Mouse (Mus musculus): ENCODE measurements at regions not wholly inside any gene's neighbourhood (a gene's known extent, or its start where the extent isn't known, plus 50 kb on each side); places are given as distances from the start of the nearest gene placed in this dataset.

GRCm38 (mm10) chr3:41368351-41369101, 187.0 kb upstream of the Jade1 start:
- Histone ChIP-seq H3K4me1 (no peaks in the 10 kb centered on the region), H3K9me3 (no peaks in the 10 kb centered on the region), H3K4me2 (no peak overlapping the region), H3K27ac (no peak overlapping the region), H3K27me3 (no peaks in the 10 kb centered on the region), H3K9ac (no peak overlapping the region), H3K4me3 (replicated peaks) (no peak overlapping the region), H3K36me3 (replicated peaks) (no peaks in the 10 kb centered on the region)
- no peak for ATAC-seq (ENCODE audit: low FRiP score)
- WGBS, result 77% methylated on average over 7 of the region's 7 CpGs

- Histone ChIP-seq H3K27ac (no peak overlapping the region), H3K4me2 (no peak overlapping the region), H3K4me1 (no peaks in the 10 kb centered on the region), H3K36me3 (replicated peaks) (no peaks in the 10 kb centered on the region), H3K9me3 (no peaks in the 10 kb centered on the region), H3K27me3 (no peaks in the 10 kb centered on the region), H3K4me3 (replicated peaks) (no peak overlapping the region), H3K9ac (no peak overlapping the region)
- WGBS, result 85% methylated on average over 4 of the region's 4 CpGs
- no peak for ATAC-seq (ENCODE audit: low FRiP score)
These were observed 188.8 kb upstream of the Jade1 start for GRCm38 (mm10) chr3:41366764-41367163.

GRCm38 (mm10) chr3:41366264-41366663, 189.3 kb upstream of the Jade1 start:
- Histone ChIP-seq H3K9ac (no peak overlapping the region), H3K4me1 (no peaks in the 10 kb centered on the region), H3K4me3 (replicated peaks) (no peak overlapping the region), H3K27me3 (no peaks in the 10 kb centered on the region), H3K27ac (no peak overlapping the region), H3K9me3 (no peaks in the 10 kb centered on the region), H3K36me3 (replicated peaks) (no peaks in the 10 kb centered on the region), H3K4me2 (no peak overlapping the region)
- no peak for ATAC-seq (ENCODE audit: low FRiP score)
- 48% methylated on average over 9 of the region's 9 CpGs for WGBS

GRCm38 (mm10) chr3:41365145-41365830, 190.2 kb upstream of the Jade1 start:
- ATAC-seq (ENCODE audit: low FRiP score), result no peak
- 76% methylated on average over 8 of the region's 8 CpGs for WGBS

GRCm38 (mm10) chr3:41363947-41364346, 191.6 kb upstream of the Jade1 start:
- H3K4me1 ChIP-seq, result no peaks in the 10 kb centered on the region
- no peak overlapping the region for H3K9ac ChIP-seq
- 81% methylated on average over 3 of the region's 3 CpGs for WGBS
- no peak overlapping the region for H3K4me3 ChIP-seq (replicated peaks)
- H3K27me3 ChIP-seq, result no peaks in the 10 kb centered on the region
- H3K36me3 ChIP-seq (replicated peaks), result no peaks in the 10 kb centered on the region
- no peak overlapping the region for H3K27ac ChIP-seq
- H3K4me2 ChIP-seq, result no peak overlapping the region
- ATAC-seq (ENCODE audit: low FRiP score), result no peak
- no peaks in the 10 kb centered on the region for H3K9me3 ChIP-seq

More at GRCm38 (mm10) chr3:41365145-41365830, 190.2 kb upstream of the Jade1 start:
- H3K27me3 ChIP-seq, result no peaks in the 10 kb centered on the region
- no peaks in the 10 kb centered on the region for H3K4me1 ChIP-seq
- no peaks in the 10 kb centered on the region for H3K9me3 ChIP-seq
- no peak overlapping the region for H3K4me3 ChIP-seq (replicated peaks)
- H3K9ac ChIP-seq, result no peak overlapping the region
- no peak overlapping the region for H3K4me2 ChIP-seq
- H3K27ac ChIP-seq, result no peak overlapping the region
- no peaks in the 10 kb centered on the region for H3K36me3 ChIP-seq (replicated peaks)

GRCm38 (mm10) chr3:41360231-41360630, 195.3 kb upstream of the Jade1 start:
- Histone ChIP-seq H3K27me3 (no peaks in the 10 kb centered on the region), H3K36me3 (replicated peaks) (no peaks in the 10 kb centered on the region), H3K4me1 (no peaks in the 10 kb centered on the region), H3K9ac (no peak overlapping the region), H3K4me3 (replicated peaks) (no peak overlapping the region), H3K4me2 (no peak overlapping the region), H3K27ac (no peak overlapping the region), H3K9me3 (no peaks in the 10 kb centered on the region)
- WGBS, result 77% methylated on average over 5 of the region's 5 CpGs
- no peak for ATAC-seq (ENCODE audit: low FRiP score)

GRCm38 (mm10) chr3:41359458-41359857, 196.1 kb upstream of the Jade1 start:
- ATAC-seq (ENCODE audit: low FRiP score), result no peak
- H3K36me3 ChIP-seq (replicated peaks), result no peaks in the 10 kb centered on the region
- no peak overlapping the region for H3K4me3 ChIP-seq (replicated peaks)
- no peak overlapping the region for H3K27ac ChIP-seq
- no peaks in the 10 kb centered on the region for H3K4me1 ChIP-seq
- 87% methylated on average over 4 of the region's 4 CpGs for WGBS
- H3K27me3 ChIP-seq, result no peaks in the 10 kb centered on the region
- no peak overlapping the region for H3K4me2 ChIP-seq
- no peaks in the 10 kb centered on the region for H3K9me3 ChIP-seq
- no peak overlapping the region for H3K9ac ChIP-seq

GRCm38 (mm10) chr3:41353021-41353420, 202.5 kb upstream of the Jade1 start:
- no peak overlapping the region for H3K4me3 ChIP-seq (replicated peaks)
- H3K36me3 ChIP-seq (replicated peaks), result no peaks in the 10 kb centered on the region
- H3K4me1 ChIP-seq, result peaks cover 3% of the 10 kb centered on the region; the same call in 1 of the 2 replicates
- H3K9me3 ChIP-seq, result no peaks in the 10 kb centered on the region
- ATAC-seq (ENCODE audit: low FRiP score), result no peak
- H3K27ac ChIP-seq, result no peak overlapping the region
- H3K9ac ChIP-seq, result no peak overlapping the region
- WGBS, result 21% methylated on average over 2 of the region's 2 CpGs
- no peak overlapping the region for H3K4me2 ChIP-seq
- no peaks in the 10 kb centered on the region for H3K27me3 ChIP-seq

GRCm38 (mm10) chr3:41351786-41352185, 203.7 kb upstream of the Jade1 start:
- no peak for ATAC-seq (ENCODE audit: low FRiP score)
- H3K27me3 ChIP-seq, result no peaks in the 10 kb centered on the region
- no peak overlapping the region for H3K27ac ChIP-seq
- H3K4me3 ChIP-seq (replicated peaks), result no peak overlapping the region
- WGBS, result 81% methylated on average over 4 of the region's 4 CpGs
- no peak overlapping the region for H3K4me2 ChIP-seq
- H3K4me1 ChIP-seq, result peaks cover 3% of the 10 kb centered on the region; the same call in 1 of the 2 replicates
- no peaks in the 10 kb centered on the region for H3K9me3 ChIP-seq
- no peaks in the 10 kb centered on the region for H3K36me3 ChIP-seq (replicated peaks)
- H3K9ac ChIP-seq, result no peak overlapping the region

GRCm38 (mm10) chr3:41351091-41351685, 204.3 kb upstream of the Jade1 start:
- no peak overlapping the region for H3K4me3 ChIP-seq (replicated peaks)
- no peak overlapping the region for H3K4me2 ChIP-seq
- no peak overlapping the region for H3K9ac ChIP-seq
- no peaks in the 10 kb centered on the region for H3K36me3 ChIP-seq (replicated peaks)
- no peaks in the 10 kb centered on the region for H3K27me3 ChIP-seq
- no peaks in the 10 kb centered on the region for H3K9me3 ChIP-seq
- ATAC-seq (ENCODE audit: low FRiP score), result no peak
- H3K4me1 ChIP-seq, result peaks cover 3% of the 10 kb centered on the region; the same call in 1 of the 2 replicates
- H3K27ac ChIP-seq, result no peak overlapping the region
- 92% methylated on average over 8 of the region's 8 CpGs for WGBS

GRCm38 (mm10) chr3:41350331-41350730, 205.2 kb upstream of the Jade1 start:
- H3K4me2 ChIP-seq, result no peak overlapping the region
- H3K4me1 ChIP-seq, result peaks cover 3% of the 10 kb centered on the region; the same call in 1 of the 2 replicates
- H3K9ac ChIP-seq, result no peak overlapping the region
- no peak for ATAC-seq (ENCODE audit: low FRiP score)
- no peaks in the 10 kb centered on the region for H3K27me3 ChIP-seq
- H3K27ac ChIP-seq, result no peak overlapping the region
- no peak overlapping the region for H3K4me3 ChIP-seq (replicated peaks)
- H3K36me3 ChIP-seq (replicated peaks), result no peaks in the 10 kb centered on the region
- WGBS, result 85% methylated on average over 3 of the region's 3 CpGs
- H3K9me3 ChIP-seq, result no peaks in the 10 kb centered on the region

GRCm38 (mm10) chr3:41348795-41349194, 206.7 kb upstream of the Jade1 start:
- ATAC-seq (ENCODE audit: low FRiP score), result no peak
- Histone ChIP-seq H3K9me3 (no peaks in the 10 kb centered on the region), H3K27ac (no peak overlapping the region), H3K4me2 (no peak overlapping the region), H3K4me3 (replicated peaks) (no peak overlapping the region), H3K4me1 (peaks cover 3% of the 10 kb centered on the region; the same call in 1 of the 2 replicates), H3K27me3 (no peaks in the 10 kb centered on the region), H3K9ac (no peak overlapping the region), H3K36me3 (replicated peaks) (no peaks in the 10 kb centered on the region)
- WGBS, result 68% methylated on average over 1 of the region's 1 CpGs
